Mouse (Mus musculus) retina, adult 2 months (tissue): ENCODE measurements around the gene Mospd3.

Experiments
- DNase-seq: peaks from one replicate; pipeline ENCODE4 v3.0.0-alpha.2; 2012; ENCODE audit warnings: low read depth, low spot score

Mospd3 gene

GRCm38 (mm10) chr5:137600619-137601364 is at the start of gene Mospd3:
Mospd3 (minus strand) TSS chr5:137601058.
- DNase-seq: peak; percentile 96

GRCm38 (mm10) chr5:137649669-137650571 is 49.1 kb upstream of the Mospd3 start:
- DNase-seq: no peak

- DNase-seq: no peak
These were observed 48.4 kb upstream of the Mospd3 start for GRCm38 (mm10) chr5:137649251-137649650.

- DNase-seq: no peak
These were observed 47.2 kb upstream of the Mospd3 start for GRCm38 (mm10) chr5:137647827-137648601.

GRCm38 (mm10) chr5:137645652-137646091 is 44.8 kb upstream of the Mospd3 start, which contains the start of gene Irs3:
Irs3 (minus strand) TSS chr5:137645714.
- no peak for DNase-seq

GRCm38 (mm10) chr5:137645091-137645651 is 44.3 kb upstream of the Mospd3 start:
- no peak for DNase-seq

- DNase-seq: no peak
These were observed 43.6 kb upstream of the Mospd3 start for GRCm38 (mm10) chr5:137644484-137644883.

GRCm38 (mm10) chr5:137642886-137643285 is 42.0 kb upstream of the Mospd3 start:
- DNase-seq: no peak

- no peak for DNase-seq
These were observed 40.2 kb upstream of the Mospd3 start, which contains the start of gene Sap25 for GRCm38 (mm10) chr5:137641054-137641453. Sap25 (plus strand) TSS chr5:137641334.

GRCm38 (mm10) chr5:137639472-137639871 is 38.6 kb upstream of the Mospd3 start:
- DNase-seq: no peak

- no peak for DNase-seq
These were observed 32.7 kb upstream of the Mospd3 start for GRCm38 (mm10) chr5:137633397-137634084.

- no peak for DNase-seq
These were observed 30.7 kb upstream of the Mospd3 start for GRCm38 (mm10) chr5:137631591-137631990.

GRCm38 (mm10) chr5:137631171-137631570 is 30.3 kb upstream of the Mospd3 start:
- no peak for DNase-seq

- DNase-seq: no peak
These were observed 29.7 kb upstream of the Mospd3 start for GRCm38 (mm10) chr5:137630602-137631001.

GRCm38 (mm10) chr5:137629906-137630545 is 29.2 kb upstream of the Mospd3 start:
- DNase-seq: no peak

GRCm38 (mm10) chr5:137629306-137629721 is 28.5 kb upstream of the Mospd3 start:
- no peak for DNase-seq

- peak; percentile 100 for DNase-seq
These were observed 27.8 kb upstream of the Mospd3 start, which contains the start of the genes Fbxo24, Lrch4 and Gm20605 for GRCm38 (mm10) chr5:137628498-137629305. Fbxo24 (minus strand) TSS chr5:137629002. Lrch4 (plus strand) TSS chr5:137629121. Gm20605 (plus strand) TSS chr5:137629175.

GRCm38 (mm10) chr5:137627991-137628390 is 27.1 kb upstream of the Mospd3 start:
- no peak for DNase-seq

GRCm38 (mm10) chr5:137623937-137624530 is 23.2 kb upstream of the Mospd3 start:
- DNase-seq: no peak
